Mouse (Mus musculus) ES-Bruce4 (cell line): ENCODE data around the gene Rab39. TPM values are rescaled to one million over a fixed set of nuclear protein-coding genes. Genes with fewer than 3 reads are reported as not detected.

Experiments
- H3K27ac ChIP-seq: 2 replicates; pipeline ENCODE4 v1.5.1; 2012; ENCODE audit warnings: low read length, inconsistent platforms; ENCODE audit not compliant: insufficient read depth
- H3K27me3 ChIP-seq: 2 replicates; pipeline ENCODE4 v1.6.1; 2012; ENCODE audit warnings: mild to moderate bottlenecking, low read length, inconsistent platforms; ENCODE audit not compliant: control insufficient read depth, poor library complexity, insufficient read depth, severe bottlenecking
- H3K36me3 ChIP-seq: 2 replicates; pipeline ENCODE4 v1.6.1; 2012; ENCODE audit warnings: inconsistent platforms, mild to moderate bottlenecking, low read length, moderate library complexity; ENCODE audit not compliant: control insufficient read depth, poor library complexity, insufficient read depth, severe bottlenecking
- H3K4me1 ChIP-seq: one replicate; pipeline ENCODE4 v1.8.1; 2011; ENCODE audit warnings: low read length; ENCODE audit not compliant: control insufficient read depth, insufficient read depth
- H3K4me3 ChIP-seq: 2 replicates; pipeline ENCODE4 v1.5.1; 2011; ENCODE audit warnings: low read depth, mild to moderate bottlenecking, low read length
- H3K9ac ChIP-seq: 2 replicates; pipeline ENCODE4 v1.6.1; 2012; ENCODE audit warnings: low read depth, mild to moderate bottlenecking, inconsistent platforms; ENCODE audit not compliant: poor library complexity, severe bottlenecking
- H3K9me3 ChIP-seq: replicated peaks from 2 replicates; pipeline ENCODE4 v1.6.1; 2012; ENCODE audit warnings: mild to moderate bottlenecking, low read length, inconsistent platforms; ENCODE audit not compliant: control insufficient read depth, poor library complexity, insufficient read depth, severe bottlenecking
- CTCF ChIP-seq: IDR thresholded peaks from one replicate; pipeline ENCODE4 v1.8.1; 2011; ENCODE audit warnings: low read depth, low read length
- EP300 ChIP-seq: IDR thresholded peaks from 2 replicates; pipeline ENCODE4 v1.6.1; 2011; ENCODE audit warnings: low read depth, low read length; ENCODE audit not compliant: insufficient read depth
- POLR2A ChIP-seq: IDR thresholded peaks from one replicate; pipeline ENCODE4 v1.8.1; 2011; ENCODE audit warnings: low read length; ENCODE audit not compliant: insufficient read depth
- polyA plus RNA-seq: library from polyadenylated mRNA; stranded (reverse); fragments of >200 nt; gene quantifications from 2 replicates; pipeline ENCODE4 v1.2.4, GENCODE M21; 2011; ENCODE audit warnings: low read depth; ENCODE audit not compliant: missing spikeins, insufficient read depth, insufficient read length

Gene Rab39
- polyA plus RNA-seq, 1 experiment, result 1.3 TPM

- H3K4me3 ChIP-seq, result no peak overlapping the region
- no peaks in the 10 kb centered on the region for H3K27me3 ChIP-seq
Measured at GRCm38 (mm10) chr9:53676921-53677320, 29.1 kb downstream of the Rab39 start.

DNA sequence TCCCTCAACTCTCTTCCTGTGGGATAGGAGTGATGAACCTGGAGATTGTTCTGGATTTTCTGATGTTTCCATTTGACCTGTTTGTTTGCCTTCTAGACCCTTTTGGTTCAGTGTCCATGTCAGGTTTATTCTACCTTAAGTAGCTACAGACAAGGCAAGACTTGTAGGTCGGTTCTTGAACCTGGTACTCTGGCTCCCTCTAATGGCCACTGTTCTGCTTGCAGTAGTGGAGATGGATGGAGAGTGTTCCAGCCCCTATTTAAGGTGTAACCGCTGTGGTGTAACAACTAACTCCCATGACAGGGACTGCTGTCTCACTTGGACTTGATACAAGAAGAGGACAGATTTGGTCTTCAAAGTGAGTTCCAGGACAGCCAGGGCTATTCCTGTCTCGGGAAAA is 32.5 kb downstream of the Rab39 start:
- peaks cover 10% of the 10 kb centered on the region for H3K9me3 ChIP-seq
- no peaks in the 10 kb centered on the region for H3K4me1 ChIP-seq
- TF ChIP-seq POLR2A (no peak), EP300 (no peak), CTCF (peak; percentile 35)
- H3K27ac ChIP-seq, result no peak overlapping the region
- H3K4me3 ChIP-seq, result no peak overlapping the region
- H3K27me3 ChIP-seq, result no peaks in the 10 kb centered on the region
- H3K9ac ChIP-seq, result no peak overlapping the region
- H3K36me3 ChIP-seq, result no peaks in the 10 kb centered on the region

More at GRCm38 (mm10) chr9:53676921-53677320, 29.1 kb downstream of the Rab39 start:
- no peaks in the 10 kb centered on the region for H3K36me3 ChIP-seq
- peaks cover 10% of the 10 kb centered on the region for H3K9me3 ChIP-seq
- no peak overlapping the region for H3K9ac ChIP-seq
- TF ChIP-seq POLR2A, result no peak
- TF ChIP-seq EP300, result no peak
- TF ChIP-seq CTCF, result no peak
- H3K27ac ChIP-seq, result no peak overlapping the region
- H3K4me1 ChIP-seq, result no peaks in the 10 kb centered on the region

DNA sequence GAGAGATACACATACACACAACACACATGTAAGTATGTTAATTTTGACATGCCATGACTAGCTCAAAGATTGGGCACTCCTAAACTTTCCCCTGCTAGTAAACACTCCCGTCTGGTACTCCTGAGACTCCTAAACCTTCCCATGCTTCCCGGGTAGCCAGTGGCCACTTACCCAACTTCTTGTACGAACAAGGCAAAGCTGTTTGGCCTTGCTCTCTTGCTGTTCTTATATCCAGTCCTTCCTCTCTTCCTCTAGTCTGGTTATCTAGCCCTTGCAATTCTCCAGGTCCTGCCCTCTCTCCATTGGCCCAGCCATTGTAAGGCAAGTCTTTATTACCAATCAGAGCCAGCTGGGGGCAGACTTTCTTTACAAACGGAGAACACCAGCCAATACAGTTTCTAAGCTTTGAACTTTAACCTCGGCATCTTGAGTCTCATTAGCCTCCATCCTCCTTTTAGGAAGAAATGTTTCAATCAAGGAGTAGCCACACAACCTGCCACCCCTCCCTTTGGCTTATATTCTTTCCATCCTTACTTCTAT is 36.3 kb downstream of the Rab39 start, which contains the start of gene Cul5:
TSS of gene Cul5 (minus strand) at position 335 of the 540 bp plus-strand sequence.
- Histone ChIP-seq H3K9me3 (peaks cover 5% of the 10 kb centered on the region), H3K27me3 (no peaks in the 10 kb centered on the region), H3K4me3 (peak within 1 kb of the TSS; percentile 76), H3K27ac (peak within 1 kb of the TSS; percentile 83), H3K9ac (peak within 1 kb of the TSS; percentile 89), H3K4me1 (no peaks in the 10 kb centered on the region), H3K36me3 (no peaks in the 10 kb centered on the region)
- TF ChIP-seq POLR2A (no peak), EP300 (no peak), CTCF (peak; percentile 14)

- Histone ChIP-seq H3K9me3 (no peaks in the 10 kb centered on the region; the same call in 1 of the 2 replicates), H3K4me3 (peak overlapping the region; percentile 85), H3K4me1 (no peaks in the 10 kb centered on the region), H3K9ac (peak overlapping the region; percentile 95), H3K36me3 (no peaks in the 10 kb centered on the region), H3K27me3 (no peaks in the 10 kb centered on the region), H3K27ac (peak overlapping the region; percentile 35; the same call in 1 of the 2 replicates)
- no peak for TF ChIP-seq POLR2A
- TF ChIP-seq CTCF, result peak; percentile 84
Measured at GRCm38 (mm10) chr9:53667020-53667669, 38.9 kb downstream of the Rab39 start.

DNA sequence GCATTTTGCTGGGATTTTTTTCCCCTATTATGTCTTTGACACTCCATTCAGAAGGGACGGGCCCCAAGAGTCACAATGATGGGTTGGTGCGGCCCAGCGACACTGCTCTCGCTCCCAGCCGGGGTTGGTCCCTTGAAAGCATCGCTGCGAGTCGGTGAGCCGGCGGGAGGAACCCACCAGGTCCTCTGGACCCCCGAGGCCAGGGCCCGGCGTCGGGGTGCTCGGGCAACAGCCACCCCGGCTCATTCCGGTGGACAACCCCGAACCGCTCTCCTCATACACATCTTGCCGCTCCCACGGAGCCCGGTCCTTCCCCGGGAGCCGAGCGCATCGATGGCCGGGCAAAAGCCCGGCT is 39.4 kb downstream of the Rab39 start:
- no peaks in the 10 kb centered on the region for H3K27me3 ChIP-seq
- H3K27ac ChIP-seq, result no peak overlapping the region
- TF ChIP-seq POLR2A (no peak), CTCF (no peak), EP300 (no peak)
- H3K9ac ChIP-seq, result peak overlapping the region; percentile 95
- no peaks in the 10 kb centered on the region for H3K4me1 ChIP-seq
- H3K4me3 ChIP-seq, result peak overlapping the region; percentile 85
- H3K36me3 ChIP-seq, result no peaks in the 10 kb centered on the region; the same call in 1 of the 2 replicates
- no peaks in the 10 kb centered on the region for H3K9me3 ChIP-seq

GRCm38 (mm10) chr9:53665428-53665827 is 40.6 kb downstream of the Rab39 start:
- Histone ChIP-seq H3K36me3 (no peaks in the 10 kb centered on the region; the same call in 1 of the 2 replicates), H3K9me3 (no peaks in the 10 kb centered on the region), H3K9ac (no peak overlapping the region), H3K4me1 (no peaks in the 10 kb centered on the region), H3K27me3 (no peaks in the 10 kb centered on the region), H3K27ac (no peak overlapping the region), H3K4me3 (no peak overlapping the region)
- TF ChIP-seq EP300 (no peak), CTCF (no peak), POLR2A (no peak)
